Mouse (Mus musculus) lung, adult 2 months (tissue): ENCODE data around the gene Ces3a.

Source experiments
- CTCF ChIP-seq: fragments of 200-500 bp; IDR thresholded peaks from 2 replicates; pipeline ENCODE4 v1.5.1; 2011; ENCODE audit warnings: mild to moderate bottlenecking, low read length, control low read depth; ENCODE audit not compliant: insufficient read depth
- POLR2A ChIP-seq: fragments of 200-500 bp; IDR thresholded peaks from 2 replicates; pipeline ENCODE4 v1.6.1; 2011; ENCODE audit warnings: low read depth, mild to moderate bottlenecking, control low read depth, low read length, borderline replicate concordance; ENCODE audit errors: extremely low read depth

DNA sequence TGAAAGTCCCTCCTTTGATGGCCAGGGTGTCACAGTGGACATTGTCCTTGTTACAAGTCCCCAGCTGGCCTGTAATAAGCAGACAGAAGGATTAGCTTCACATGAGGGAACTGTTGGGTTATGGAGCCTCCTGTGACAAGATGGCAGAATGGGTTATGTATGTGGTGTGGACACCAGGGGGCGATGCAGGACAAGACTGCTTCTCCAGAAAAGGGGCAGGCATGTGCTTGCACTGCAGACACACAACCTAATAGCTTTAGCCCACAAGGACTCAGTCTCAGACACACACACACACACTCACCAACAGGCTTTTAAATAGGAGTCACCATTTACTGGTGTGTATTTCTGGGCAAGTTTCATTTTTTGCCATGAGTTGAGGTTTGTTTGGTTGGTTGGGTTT lies 18.4 kb downstream of the Ces3a start:
- TF ChIP-seq CTCF (peak; percentile 60; the same call in 1 of the 2 replicates), POLR2A (no peak)
